Mouse (Mus musculus) common myeloid progenitor, adult 5-6 weeks (primary cell): Measurements from ENCODE around the gene 1810010D01Rik. TPM values are rescaled to one million over a fixed set of nuclear protein-coding genes. Genes with fewer than 3 reads are reported as not detected.

Experiments
- ATAC-seq: replicated peaks from 2 replicates; pipeline ENCODE4 v1.8.0; 2016; ENCODE audit warnings: low read depth, mild to moderate bottlenecking, moderate TSS enrichment, inconsistent platforms; ENCODE audit not compliant: poor library complexity, severe bottlenecking
- total RNA-seq: library from RNA; stranded (forward); fragments of 200-1000, 187-1606 nt; gene quantifications from 2 replicates; pipeline ENCODE4 v1.2.3, GENCODE M21; 2017

Gene 1810010D01Rik
- total RNA-seq = not detected in 2 replicates

DNA sequence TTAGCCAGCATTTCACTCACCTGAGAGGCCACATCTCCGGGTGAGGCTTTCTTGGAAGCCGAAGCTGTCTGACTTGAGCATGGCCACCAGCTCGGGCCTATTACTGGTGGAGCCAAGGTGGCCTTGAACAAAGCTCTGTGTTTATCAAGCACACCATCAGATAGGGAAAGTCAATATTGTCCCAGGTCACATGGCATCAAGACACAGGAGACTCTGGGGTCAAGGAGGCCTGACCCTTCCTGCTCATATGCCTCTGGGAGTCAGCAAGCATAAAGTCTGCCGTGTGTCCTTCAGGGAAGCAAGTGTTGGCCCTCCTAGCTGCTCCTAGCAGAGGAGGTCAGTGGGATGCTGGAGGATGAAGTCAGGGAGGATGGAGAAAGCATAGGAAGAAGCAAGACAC is at the start of gene 1810010D01Rik:
TSS of gene 1810010D01Rik (minus strand) at position 114 of the 400 bp plus-strand sequence.
- no peak for ATAC-seq

DNA sequence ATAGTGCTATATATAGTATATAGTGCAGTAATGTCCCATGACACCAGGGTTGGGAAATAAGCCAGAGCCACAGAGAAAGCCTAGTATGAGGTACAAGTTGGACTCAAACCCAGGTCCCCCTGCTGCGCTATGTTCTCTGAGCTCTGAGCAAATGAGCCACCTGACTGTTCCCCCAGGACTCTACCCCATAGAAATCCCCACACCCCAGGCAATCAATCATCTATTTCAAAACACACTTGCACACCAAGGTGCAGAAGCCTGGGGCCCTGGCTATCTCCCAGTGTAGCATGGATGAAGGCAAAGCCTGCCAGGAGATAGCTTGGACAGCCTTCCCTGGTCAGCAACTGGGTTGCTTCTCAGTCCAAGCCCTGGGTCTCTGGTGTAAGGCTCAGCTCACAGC is 48.2 kb upstream of the 1810010D01Rik start:
- ATAC-seq = no peak

DNA sequence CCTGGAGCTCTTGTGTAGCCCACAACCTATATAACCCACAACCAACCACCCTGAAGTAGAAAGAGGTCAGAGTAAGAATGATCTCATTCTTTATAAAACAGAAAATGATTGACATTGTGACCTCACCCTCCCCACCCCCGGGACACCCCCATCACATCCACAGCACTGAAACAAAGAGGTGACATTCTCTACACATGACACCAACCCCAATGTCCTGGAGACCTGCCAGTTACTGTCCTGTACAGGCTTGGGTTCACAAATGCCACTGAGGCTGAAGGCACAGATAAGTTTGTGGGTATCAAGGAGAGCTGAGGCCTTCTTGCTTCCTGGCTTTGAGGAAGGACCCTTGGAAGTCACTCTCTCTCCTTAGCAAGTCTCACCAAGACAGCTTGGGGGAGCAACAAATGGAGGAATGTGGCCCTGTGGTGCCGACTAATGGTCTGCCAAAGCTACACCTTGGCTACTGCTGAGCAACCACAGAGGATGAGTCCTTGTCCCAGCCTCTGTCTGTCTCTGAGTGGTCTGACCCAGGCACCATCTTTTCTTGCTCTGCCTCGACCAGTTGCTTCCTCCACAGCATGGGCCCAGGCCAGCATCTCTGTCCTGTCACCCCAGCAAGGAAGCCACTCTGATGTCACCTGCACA is 46.2 kb upstream of the 1810010D01Rik start:
- ATAC-seq = no peak

DNA sequence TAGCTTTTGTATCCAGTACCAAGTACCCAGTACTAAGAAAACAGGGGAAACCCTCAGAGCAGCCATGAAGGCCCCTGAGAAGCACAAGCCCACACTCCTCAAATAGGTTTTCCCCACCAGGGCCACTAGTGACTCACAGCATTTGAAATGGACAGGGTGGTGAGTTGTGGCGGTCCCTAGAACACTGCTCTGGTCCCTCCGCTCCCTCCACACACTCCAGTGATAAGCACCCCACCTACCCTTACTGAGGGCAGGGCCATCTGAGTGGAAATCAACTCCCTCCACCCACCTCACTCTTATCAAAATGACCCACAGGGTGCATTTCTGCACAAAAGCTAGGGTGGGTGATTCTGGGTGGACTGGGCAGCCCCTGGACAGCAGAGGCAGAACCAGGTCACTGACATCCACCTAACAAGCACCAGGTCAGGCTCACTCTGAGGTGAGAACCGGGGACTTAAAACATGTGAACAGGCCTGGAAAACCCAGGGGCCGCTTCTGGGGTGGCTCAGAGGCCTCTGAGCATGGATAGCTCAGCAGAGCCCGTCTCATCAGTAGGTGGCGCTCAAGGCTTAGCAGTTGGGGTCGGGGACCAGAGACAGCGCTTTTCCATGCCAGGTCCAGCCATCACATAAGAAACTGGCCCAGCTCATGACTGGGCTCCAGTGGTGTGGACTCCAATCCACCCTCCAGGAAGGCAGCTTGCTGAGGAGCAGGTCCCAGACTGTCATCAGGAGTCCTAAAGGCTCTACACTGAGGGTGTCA is 45.0 kb upstream of the 1810010D01Rik start:
- peak; percentile 77 for ATAC-seq

DNA sequence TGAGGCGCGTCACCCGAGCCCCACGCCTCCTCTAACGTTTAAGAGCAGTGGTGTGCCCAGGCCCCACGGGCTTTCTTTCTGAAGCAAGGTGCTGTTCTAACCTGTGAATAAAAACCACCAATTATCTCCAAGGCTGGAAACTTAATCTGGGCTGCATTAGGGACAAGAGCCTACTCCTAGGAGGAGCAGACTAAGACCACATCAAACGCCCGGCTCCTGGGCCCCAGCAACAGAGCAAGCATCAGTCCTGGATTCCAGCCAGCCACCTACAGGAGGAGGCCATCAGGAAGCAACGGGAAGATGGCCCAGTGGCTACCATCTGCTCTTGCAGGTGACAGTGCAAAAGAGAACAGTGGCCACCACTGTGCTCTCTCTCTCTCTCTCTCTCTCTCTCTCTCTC is 42.3 kb upstream of the 1810010D01Rik start:
- no peak for ATAC-seq

DNA sequence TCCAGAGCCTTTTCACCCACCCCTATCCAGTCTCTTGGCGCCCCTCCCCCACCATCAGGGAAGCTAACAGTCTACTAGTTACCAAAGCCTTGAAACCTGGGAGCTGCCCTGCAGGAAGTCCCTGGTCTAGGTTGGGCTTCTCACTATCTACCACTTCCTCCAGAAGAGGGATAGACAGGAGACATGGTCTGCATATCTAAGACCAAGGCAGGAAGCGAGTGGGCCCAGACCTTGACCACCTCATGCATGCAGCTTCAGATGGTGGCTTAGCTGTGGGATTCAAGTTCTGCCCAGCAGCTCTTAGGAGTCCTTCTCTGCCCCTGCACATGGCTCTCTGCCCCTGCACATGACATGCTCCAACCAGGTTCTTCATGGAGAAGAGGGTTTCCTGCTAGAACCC is 41.0 kb upstream of the 1810010D01Rik start:
- peak; percentile 48 for ATAC-seq

DNA sequence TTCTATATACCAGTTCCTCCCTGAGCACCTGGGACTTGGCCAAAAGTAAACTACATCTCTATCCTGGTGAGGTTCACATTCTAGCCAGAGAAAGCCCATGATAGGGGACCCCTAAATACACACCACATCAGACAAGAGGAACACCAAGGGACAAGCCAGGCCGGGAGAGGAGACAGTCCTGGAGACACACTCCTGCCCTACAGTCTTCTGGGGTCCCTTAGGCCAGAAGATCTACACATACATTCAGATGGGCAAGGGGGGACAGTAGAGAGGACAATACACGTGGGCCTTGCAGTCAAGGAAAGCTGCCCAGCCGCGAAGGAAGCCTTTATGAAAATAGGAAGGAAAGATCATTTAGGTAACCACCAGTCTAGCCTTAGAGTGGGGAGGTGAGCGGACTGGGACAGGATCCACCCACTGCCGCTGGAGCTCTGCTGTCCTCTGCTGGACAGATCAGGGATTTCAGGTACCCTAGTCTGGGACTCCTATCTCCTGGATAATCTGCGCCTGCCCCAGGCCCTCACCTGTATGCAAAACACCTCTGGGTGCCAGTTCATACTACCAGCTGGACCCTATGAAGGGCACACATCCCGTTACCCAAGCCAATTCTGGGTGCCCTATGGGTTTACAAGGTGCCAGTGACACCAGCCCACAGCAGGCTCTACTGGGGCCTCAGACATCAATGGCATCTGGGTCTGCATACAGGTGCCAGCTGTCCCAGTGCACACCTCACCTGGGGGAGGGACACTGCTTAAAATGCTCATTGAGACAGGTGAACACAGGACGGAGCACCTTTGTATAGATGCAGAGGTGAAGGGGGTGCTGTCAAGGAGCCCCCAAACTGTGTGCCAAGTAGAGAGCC is 35.2 kb upstream of the 1810010D01Rik start:
- ATAC-seq = peak; percentile 90

DNA sequence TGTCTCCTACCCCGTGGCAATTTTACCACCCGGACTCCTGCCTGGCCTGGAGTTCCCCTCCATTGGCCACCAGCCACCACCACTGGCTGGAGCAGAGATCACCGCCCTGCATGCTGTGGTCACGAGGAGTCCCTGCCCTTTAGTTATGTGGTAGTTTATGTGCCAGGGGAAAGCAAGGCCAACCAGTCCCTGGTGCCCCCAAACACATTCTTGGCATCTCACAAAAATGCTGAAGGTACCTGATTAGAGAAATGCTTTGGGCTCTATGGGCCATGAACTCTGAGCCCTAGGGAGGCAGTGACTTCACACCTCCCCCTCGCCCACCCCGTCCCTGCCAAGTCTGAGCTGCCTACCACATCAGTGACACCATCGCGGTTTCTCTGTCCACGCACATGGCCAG is 34.1 kb upstream of the 1810010D01Rik start:
- ATAC-seq = no peak

DNA sequence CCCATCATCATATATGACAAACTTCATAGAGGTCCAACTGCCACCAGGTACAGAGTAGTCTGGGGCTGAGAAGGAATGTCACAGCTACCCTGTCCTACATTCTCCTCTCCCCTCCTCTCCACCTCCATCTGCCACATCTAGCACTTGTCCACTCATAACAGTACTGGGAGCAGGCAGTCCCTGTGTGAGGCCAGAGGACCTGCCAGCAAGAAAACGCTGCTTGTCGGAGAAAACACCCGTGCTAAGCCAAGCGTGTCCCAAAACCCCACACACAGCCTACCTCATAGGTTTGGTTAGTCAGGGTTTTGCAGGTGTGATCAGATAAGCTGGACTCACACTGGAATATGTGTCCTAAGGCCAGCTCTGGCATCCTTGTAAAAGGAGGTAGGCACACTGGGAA is 33.0 kb upstream of the 1810010D01Rik start:
- no peak for ATAC-seq

DNA sequence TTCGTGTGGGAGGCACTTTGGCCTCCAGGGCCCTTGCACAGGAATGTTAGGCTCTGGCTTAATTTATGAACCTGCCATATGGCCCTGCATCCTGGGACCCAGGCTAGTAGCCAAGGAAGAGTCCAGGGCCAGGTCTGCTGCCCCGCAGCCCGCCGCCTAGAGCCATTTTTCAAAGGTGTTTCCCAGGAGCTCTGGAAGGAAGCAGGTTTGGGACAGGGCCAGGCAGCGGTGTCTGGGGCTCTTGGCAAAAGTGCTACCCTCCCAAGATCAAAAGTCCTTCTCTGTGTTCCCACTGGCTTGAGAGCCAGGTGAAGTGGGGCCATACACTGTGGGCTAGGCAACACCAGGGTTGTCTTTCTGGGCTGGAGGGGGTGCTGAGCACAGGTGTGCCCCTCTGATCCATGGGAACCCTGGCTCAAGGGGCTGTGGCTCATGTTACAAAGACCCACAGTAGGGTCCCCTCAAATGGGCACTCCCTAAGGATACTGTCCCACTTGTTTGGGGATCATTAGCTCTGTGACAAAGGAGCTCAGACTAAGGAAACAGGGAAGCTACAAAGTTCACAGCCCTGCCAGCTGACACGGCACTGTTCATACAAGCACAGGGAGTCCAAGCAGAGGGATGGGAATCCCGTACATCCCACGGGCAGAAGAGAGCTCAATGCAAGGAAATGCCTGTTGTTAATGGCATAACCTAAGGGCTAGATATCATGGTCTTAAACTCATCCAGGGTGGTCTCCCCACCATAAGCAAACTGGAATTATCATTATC is 32.0 kb upstream of the 1810010D01Rik start:
- no peak for ATAC-seq

DNA sequence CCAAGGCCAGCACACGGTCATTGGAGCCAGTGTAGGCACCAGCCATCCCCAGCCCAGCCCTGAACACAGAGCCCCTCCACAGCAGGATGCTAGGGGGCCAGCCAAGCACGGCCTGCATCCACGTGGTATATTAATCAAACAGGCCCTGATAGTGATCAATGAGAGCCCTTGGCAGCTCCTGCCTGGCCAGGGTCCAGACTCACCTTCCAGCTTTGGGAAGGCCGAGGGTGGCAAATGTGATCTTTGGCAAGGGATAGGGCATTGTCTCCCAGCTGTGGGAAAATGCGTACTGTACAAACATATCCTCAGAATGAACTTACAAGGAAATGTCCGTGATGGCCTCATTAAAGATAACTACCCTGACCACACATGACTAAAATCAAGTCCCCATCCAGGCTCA is 31.2 kb upstream of the 1810010D01Rik start:
- ATAC-seq = no peak

DNA sequence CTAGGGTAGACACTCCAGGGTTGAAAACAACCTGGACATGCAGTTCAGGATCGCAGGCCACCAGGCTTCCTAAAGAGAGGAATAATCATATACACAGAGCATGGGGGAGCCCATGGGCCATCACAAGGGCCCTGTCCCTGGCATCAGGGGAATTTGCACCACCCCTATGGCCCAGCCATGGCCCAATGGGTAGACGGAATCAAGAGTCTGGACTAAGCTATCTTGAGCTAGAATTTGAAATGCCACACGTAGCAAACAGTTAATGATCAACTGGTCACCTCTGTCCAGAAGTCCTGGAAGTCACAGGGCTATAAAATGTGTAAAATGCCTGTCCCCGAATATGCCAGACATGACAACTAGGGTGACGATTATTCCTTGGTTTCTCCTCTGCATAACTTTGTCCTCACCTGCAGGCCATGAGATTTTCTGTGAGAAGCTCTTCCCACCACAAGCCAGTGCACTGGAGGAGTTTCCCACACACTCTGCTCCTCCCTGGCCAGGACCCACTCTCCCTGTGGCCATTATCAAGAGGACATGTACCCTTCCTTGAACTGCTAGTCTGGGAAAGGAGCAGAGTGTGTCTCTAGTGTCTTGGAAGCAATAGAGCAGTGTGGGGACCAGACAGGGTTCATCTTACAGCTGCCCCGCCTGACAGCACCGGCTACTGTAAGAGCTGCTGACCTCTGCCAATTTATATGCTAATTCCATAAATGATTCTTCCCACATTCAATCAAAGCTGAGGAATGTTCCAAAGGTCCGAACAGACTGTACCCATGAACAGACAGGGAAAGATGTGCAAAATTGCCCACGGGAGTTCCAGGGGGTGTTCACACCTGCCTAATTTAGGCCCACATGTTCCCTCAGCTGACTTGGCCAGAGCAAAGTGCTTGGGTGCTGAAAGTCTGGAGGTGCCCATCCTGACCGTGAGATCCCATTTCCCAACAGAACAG is 27.2 kb upstream of the 1810010D01Rik start:
- ATAC-seq = no peak

DNA sequence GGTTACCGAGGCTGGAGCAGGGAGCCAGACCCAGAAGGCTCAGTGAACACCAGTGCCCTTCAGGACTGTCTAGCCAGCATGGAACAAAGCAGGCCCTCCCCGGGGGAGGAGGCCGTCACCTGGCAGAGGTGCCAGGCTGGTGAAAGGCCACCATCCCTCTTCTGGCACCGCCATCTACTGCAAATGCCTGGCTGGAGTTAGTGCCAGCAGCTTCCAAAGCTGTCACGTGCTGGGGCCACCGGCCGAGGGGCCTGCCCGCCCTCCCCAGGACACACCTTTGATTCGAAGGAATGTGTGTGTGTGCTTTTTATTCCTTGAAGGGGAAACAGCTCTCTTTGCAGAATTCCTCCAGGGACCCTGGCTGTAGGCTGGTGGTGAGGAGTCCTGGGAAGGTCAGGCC is 23.7 kb upstream of the 1810010D01Rik start:
- ATAC-seq = no peak

DNA sequence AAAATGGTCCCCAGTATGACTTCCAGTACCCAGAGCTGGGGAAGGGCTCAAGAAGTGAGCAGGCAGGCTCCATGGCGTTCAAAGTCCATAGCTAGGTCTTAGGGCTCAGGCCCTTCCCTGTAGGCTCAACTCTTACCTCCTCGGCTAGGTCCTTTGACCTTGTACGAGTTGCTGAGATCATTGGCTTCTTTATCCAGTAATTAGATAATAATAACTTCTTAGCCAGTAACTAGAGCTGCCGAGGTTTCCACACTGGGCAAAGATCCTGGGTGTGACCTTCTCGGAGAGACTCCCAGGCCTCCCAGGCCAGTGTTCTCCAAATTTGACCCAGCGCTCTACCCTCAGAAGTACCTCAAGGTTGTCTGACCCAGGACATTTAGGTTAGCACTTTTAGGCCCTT is 18.7 kb upstream of the 1810010D01Rik start:
- ATAC-seq = no peak

DNA sequence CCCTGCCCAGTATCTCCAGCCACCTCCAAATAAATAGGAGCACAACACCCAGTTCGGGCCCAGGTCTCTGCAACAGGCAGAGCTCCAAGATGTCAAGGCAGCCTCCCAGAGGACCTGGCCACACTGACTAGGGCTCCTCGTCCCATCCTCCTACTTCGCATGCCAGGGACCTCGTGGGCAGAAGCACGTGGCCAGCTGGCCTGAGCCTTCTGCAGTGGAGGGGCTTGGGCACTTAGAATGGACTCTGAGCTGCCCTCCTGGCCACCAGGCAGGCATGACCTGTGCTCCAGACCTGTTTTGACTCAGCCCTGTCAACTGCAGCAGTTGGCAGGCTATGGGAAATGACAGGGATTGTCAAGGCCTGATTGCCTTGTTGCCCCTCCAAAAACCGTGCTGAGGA is 17.7 kb upstream of the 1810010D01Rik start:
- no peak for ATAC-seq

DNA sequence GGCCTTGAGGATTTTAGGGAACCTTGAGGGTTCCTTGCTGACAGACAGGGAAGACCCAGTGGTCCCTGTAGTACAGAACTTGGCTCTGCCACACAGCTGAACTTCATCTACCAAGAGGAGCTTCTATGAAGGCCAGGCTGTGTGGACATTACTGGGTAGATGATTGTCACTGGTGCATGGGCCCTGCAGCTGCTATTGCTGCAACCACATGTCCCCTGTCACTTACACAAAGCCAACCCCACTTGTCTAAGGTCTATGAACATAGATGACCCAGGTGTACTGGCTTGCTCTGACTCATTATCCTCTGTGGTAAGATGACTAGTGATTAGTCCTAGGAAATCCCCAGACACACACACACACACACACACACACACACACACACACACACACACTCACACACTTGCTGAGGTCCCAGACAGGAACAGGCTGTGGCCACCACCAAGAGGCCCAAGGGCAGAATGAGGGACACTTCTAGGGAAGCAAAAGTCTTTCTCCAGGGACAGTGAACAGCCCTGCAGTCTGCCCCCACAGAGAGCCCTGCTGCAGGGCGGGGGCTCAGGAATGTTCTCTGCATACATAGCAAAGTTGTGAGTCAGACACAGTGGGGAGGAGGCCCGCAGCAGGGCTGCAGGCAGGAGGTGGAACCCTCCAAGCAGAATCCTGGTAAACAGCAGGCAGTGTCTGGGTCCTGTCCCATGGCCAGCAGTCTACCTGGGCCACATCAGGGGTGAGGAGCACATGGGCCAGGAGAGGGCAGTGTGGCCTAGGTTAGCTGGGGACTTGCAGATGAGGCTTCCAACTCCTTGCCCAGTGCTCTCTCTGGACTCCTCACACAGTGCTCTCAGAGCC is 14.1 kb upstream of the 1810010D01Rik start:
- peak; percentile 48; the same call in 1 of the 2 replicates for ATAC-seq

DNA sequence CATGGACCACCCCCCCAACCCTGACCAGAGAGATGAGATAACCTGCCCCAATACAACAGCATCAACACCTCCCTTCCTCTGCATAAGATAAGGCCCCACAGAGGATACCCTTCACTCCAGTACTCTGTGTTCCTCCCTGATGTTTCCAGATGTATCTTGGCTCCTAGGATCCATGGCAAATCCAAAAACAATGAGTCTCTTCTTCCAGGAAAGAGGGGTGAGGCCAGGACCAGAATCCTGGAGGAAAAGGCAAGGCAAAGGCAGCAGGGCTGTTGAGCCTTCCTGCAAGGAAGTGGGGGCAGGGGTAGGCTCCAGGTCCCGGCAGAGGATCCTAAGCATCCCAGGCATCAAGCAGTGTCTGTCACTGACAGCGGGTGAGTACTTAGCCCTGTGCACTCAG is 13.4 kb upstream of the 1810010D01Rik start:
- no peak for ATAC-seq

DNA sequence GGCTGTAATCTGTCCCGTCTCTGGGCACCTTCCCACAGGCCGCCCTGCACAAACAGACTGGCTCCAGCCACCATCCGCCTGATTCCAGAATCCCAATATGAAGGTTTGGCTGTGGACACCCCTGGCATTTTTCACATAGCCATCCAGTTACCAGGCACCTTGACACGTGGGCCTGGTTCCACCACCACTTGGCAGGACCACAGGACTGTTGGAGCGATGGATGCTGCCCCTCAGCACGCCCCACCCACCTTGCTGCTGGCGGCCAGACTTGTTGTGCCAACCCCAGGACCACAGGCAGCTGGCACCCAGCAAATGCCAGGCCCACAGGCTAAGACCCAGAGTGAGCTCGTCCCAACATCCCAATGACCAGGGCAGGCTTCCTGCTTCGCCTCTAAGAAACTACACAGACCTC is 11.5 kb upstream of the 1810010D01Rik start:
- ATAC-seq = no peak
